Mouse (Mus musculus) forebrain, embryonic 15.5 days (tissue): ENCODE measurements around the gene Sh3kbp1. TPM values are rescaled to one million over a fixed set of nuclear protein-coding genes. Genes with fewer than 3 reads are reported as not detected.

ENCODE experiments used
- ATAC-seq: fragments of 200-750 bp; cut with Nextera tagmentation; replicated peaks from 2 replicates; pipeline ENCODE4 v1.8.0; 2017; ENCODE audit warnings: mild to moderate bottlenecking, moderate TSS enrichment, moderate library complexity
- H3K27ac ChIP-seq: fragments of 300-500 bp; sonication (generic); replicated peaks from 2 replicates; pipeline ENCODE4 v1.5.1; 2015; ENCODE audit warnings: mild to moderate bottlenecking, inconsistent platforms
- H3K27me3 ChIP-seq: fragments of 300-500 bp; sonication (generic); 2 replicates; pipeline ENCODE4 v1.6.1; 2015; ENCODE audit warnings: inconsistent platforms
- H3K36me3 ChIP-seq: fragments of 300-500 bp; sonication (generic); 2 replicates; pipeline ENCODE4 v1.6.1; 2015; ENCODE audit warnings: mild to moderate bottlenecking, inconsistent platforms
- H3K4me1 ChIP-seq: fragments of 300-500 bp; sonication (generic); 2 replicates; pipeline ENCODE4 v1.6.1; 2015; ENCODE audit warnings: inconsistent platforms
- H3K4me2 ChIP-seq: fragments of 300-500 bp; sonication (generic); replicated peaks from 2 replicates; pipeline ENCODE4 v1.6.1; 2015; ENCODE audit warnings: mild to moderate bottlenecking, inconsistent platforms
- H3K4me3 ChIP-seq: fragments of 300-500 bp; sonication (generic); 2 replicates; pipeline ENCODE4 v1.5.1; 2015; ENCODE audit warnings: mild to moderate bottlenecking, inconsistent platforms
- H3K9ac ChIP-seq: fragments of 300-500 bp; sonication (generic); replicated peaks from 2 replicates; pipeline ENCODE4 v1.6.1; 2015; ENCODE audit warnings: mild to moderate bottlenecking, inconsistent platforms
- H3K9me3 ChIP-seq: fragments of 300-500 bp; sonication (generic); 2 replicates; pipeline ENCODE4 v1.6.1; 2016; ENCODE audit warnings: inconsistent platforms
- WGBS: fragments of 180-500 bp; shearing (Covaris S2); methylation state at CpG from one replicate; pipeline ENCODE4 v1.1.7; 2015; ENCODE audit warnings: mixed read lengths; 5-methylcytosine and 5-hydroxymethylcytosine counted together
- polyA plus RNA-seq: library from polyadenylated mRNA; unstranded; fragments of >200 nt; fragmentation: Nextera tagmentation; extraction: Ambion mirVana; gene quantifications from 2 replicates; pipeline ENCODE4 v1.2.1, GENCODE M21; 2015

Sh3kbp1 gene
- polyA plus RNA-seq, 1 experiment from 2014 or later, result 53.7 TPM

- Histone ChIP-seq H3K9ac (no peak overlapping the region), H3K4me2 (no peak overlapping the region), H3K4me3 (no peak overlapping the region), H3K36me3 (no peaks in the 10 kb centered on the region), H3K27ac (no peak overlapping the region), H3K9me3 (no peaks in the 10 kb centered on the region), H3K27me3 (no peaks in the 10 kb centered on the region), H3K4me1 (no peaks in the 10 kb centered on the region)
- WGBS, result 78% methylated on average over 4 of the region's 4 CpGs
- ATAC-seq, result no peak
Observed at GRCm38 (mm10) chrX:159639991-159640390, 12.9 kb downstream of the Sh3kbp1 start.

- WGBS, result 89% methylated on average over 3 of the region's 3 CpGs
- Histone ChIP-seq H3K9ac (no peak overlapping the region), H3K36me3 (no peaks in the 10 kb centered on the region)
Observed at GRCm38 (mm10) chrX:159645314-159645713, 18.2 kb downstream of the Sh3kbp1 start.

GRCm38 (mm10) chrX:159647564-159647963 is 20.5 kb downstream of the Sh3kbp1 start:
- WGBS, result 82% methylated on average over 5 of the region's 5 CpGs
- no peak for ATAC-seq

More at GRCm38 (mm10) chrX:159645314-159645713, 18.2 kb downstream of the Sh3kbp1 start:
- H3K4me2 ChIP-seq, result no peak overlapping the region
- H3K27me3 ChIP-seq, result no peaks in the 10 kb centered on the region
- H3K4me3 ChIP-seq, result no peak overlapping the region
- ATAC-seq, result no peak
- no peak overlapping the region for H3K27ac ChIP-seq
- no peaks in the 10 kb centered on the region for H3K4me1 ChIP-seq
- no peaks in the 10 kb centered on the region for H3K9me3 ChIP-seq

GRCm38 (mm10) chrX:159648598-159648997 is 21.5 kb downstream of the Sh3kbp1 start:
- no peak for ATAC-seq
- no peaks in the 10 kb centered on the region for H3K4me1 ChIP-seq
- WGBS, result 90% methylated on average over 3 of the region's 3 CpGs
- no peak overlapping the region for H3K4me2 ChIP-seq
- H3K36me3 ChIP-seq, result no peaks in the 10 kb centered on the region
- H3K9ac ChIP-seq, result no peak overlapping the region
- H3K27ac ChIP-seq, result no peak overlapping the region
- no peaks in the 10 kb centered on the region for H3K27me3 ChIP-seq
- no peak overlapping the region for H3K4me3 ChIP-seq
- no peaks in the 10 kb centered on the region for H3K9me3 ChIP-seq

More at GRCm38 (mm10) chrX:159647564-159647963, 20.5 kb downstream of the Sh3kbp1 start:
- Histone ChIP-seq H3K4me3 (no peak overlapping the region), H3K27ac (no peak overlapping the region), H3K27me3 (no peaks in the 10 kb centered on the region), H3K9me3 (no peaks in the 10 kb centered on the region), H3K36me3 (no peaks in the 10 kb centered on the region), H3K9ac (no peak overlapping the region), H3K4me1 (no peaks in the 10 kb centered on the region), H3K4me2 (no peak overlapping the region)

GRCm38 (mm10) chrX:159650130-159650678 is 23.1 kb downstream of the Sh3kbp1 start:
- H3K4me1 ChIP-seq, result no peaks in the 10 kb centered on the region
- whole genome bisulfite sequencing, result 58% methylated on average over 11 of the region's 11 CpGs
- no peak for ATAC-seq
- H3K9ac ChIP-seq, result no peak overlapping the region
- no peaks in the 10 kb centered on the region for H3K36me3 ChIP-seq
- no peak overlapping the region for H3K4me2 ChIP-seq
- no peak overlapping the region for H3K4me3 ChIP-seq
- H3K9me3 ChIP-seq, result no peaks in the 10 kb centered on the region
- H3K27ac ChIP-seq, result no peak overlapping the region
- H3K27me3 ChIP-seq, result no peaks in the 10 kb centered on the region

- 85% methylated on average over 6 of the region's 6 CpGs for WGBS
- no peak overlapping the region for H3K4me2 ChIP-seq
- no peak overlapping the region for H3K9ac ChIP-seq
- H3K36me3 ChIP-seq, result no peaks in the 10 kb centered on the region
- no peak overlapping the region for H3K4me3 ChIP-seq
- no peaks in the 10 kb centered on the region for H3K27me3 ChIP-seq
- no peaks in the 10 kb centered on the region for H3K4me1 ChIP-seq
- no peak overlapping the region for H3K27ac ChIP-seq
- ATAC-seq, result no peak
- no peaks in the 10 kb centered on the region for H3K9me3 ChIP-seq
Observed at GRCm38 (mm10) chrX:159650727-159651126, 23.7 kb downstream of the Sh3kbp1 start.

GRCm38 (mm10) chrX:159671388-159671787 is 44.3 kb downstream of the Sh3kbp1 start:
- Histone ChIP-seq H3K27me3 (no peaks in the 10 kb centered on the region), H3K4me3 (no peak overlapping the region), H3K36me3 (no peaks in the 10 kb centered on the region), H3K9me3 (no peaks in the 10 kb centered on the region), H3K27ac (no peak overlapping the region), H3K4me1 (no peaks in the 10 kb centered on the region), H3K9ac (no peak overlapping the region), H3K4me2 (no peak overlapping the region)
- ATAC-seq, result no peak
- WGBS, result 91% methylated on average over 7 of the region's 7 CpGs

GRCm38 (mm10) chrX:159672466-159672865 is 45.4 kb downstream of the Sh3kbp1 start:
- Histone ChIP-seq H3K4me1 (no peaks in the 10 kb centered on the region), H3K9me3 (no peaks in the 10 kb centered on the region), H3K27ac (no peak overlapping the region), H3K4me3 (no peak overlapping the region), H3K4me2 (no peak overlapping the region), H3K9ac (no peak overlapping the region), H3K36me3 (no peaks in the 10 kb centered on the region), H3K27me3 (no peaks in the 10 kb centered on the region)
- no peak for ATAC-seq
- 55% methylated on average over 2 of the region's 2 CpGs for WGBS

- Histone ChIP-seq H3K4me3 (no peak overlapping the region), H3K4me1 (no peaks in the 10 kb centered on the region), H3K9me3 (no peaks in the 10 kb centered on the region), H3K36me3 (no peaks in the 10 kb centered on the region), H3K27ac (no peak overlapping the region), H3K4me2 (no peak overlapping the region), H3K27me3 (no peaks in the 10 kb centered on the region), H3K9ac (no peak overlapping the region)
- no peak for ATAC-seq
- WGBS, result 36% methylated on average over 2 of the region's 2 CpGs
Observed at GRCm38 (mm10) chrX:159676242-159676641, 49.2 kb downstream of the Sh3kbp1 start.

GRCm38 (mm10) chrX:159677585-159678319 is 50.7 kb downstream of the Sh3kbp1 start:
- no peaks in the 10 kb centered on the region for H3K9me3 ChIP-seq
- H3K36me3 ChIP-seq, result no peaks in the 10 kb centered on the region
- no peak overlapping the region for H3K4me2 ChIP-seq
- no peaks in the 10 kb centered on the region for H3K27me3 ChIP-seq
- no peak overlapping the region for H3K9ac ChIP-seq
- H3K27ac ChIP-seq, result no peak overlapping the region
- ATAC-seq, result no peak
- 75% methylated on average over 4 of the region's 4 CpGs for WGBS
- no peak overlapping the region for H3K4me3 ChIP-seq
- H3K4me1 ChIP-seq, result no peaks in the 10 kb centered on the region

GRCm38 (mm10) chrX:159678320-159678835 is 51.3 kb downstream of the Sh3kbp1 start:
- Histone ChIP-seq H3K27ac (no peak overlapping the region), H3K4me1 (no peaks in the 10 kb centered on the region), H3K27me3 (no peaks in the 10 kb centered on the region), H3K4me3 (no peak overlapping the region), H3K9me3 (no peaks in the 10 kb centered on the region), H3K4me2 (no peak overlapping the region), H3K9ac (no peak overlapping the region), H3K36me3 (no peaks in the 10 kb centered on the region)
- 82% methylated on average over 5 of the region's 5 CpGs for WGBS
- ATAC-seq, result no peak

GRCm38 (mm10) chrX:159685521-159685920 is 58.4 kb downstream of the Sh3kbp1 start:
- no peaks in the 10 kb centered on the region for H3K27me3 ChIP-seq
- no peak overlapping the region for H3K9ac ChIP-seq
- H3K36me3 ChIP-seq, result no peaks in the 10 kb centered on the region
- ATAC-seq, result no peak
- H3K4me3 ChIP-seq, result no peak overlapping the region
- no peak overlapping the region for H3K4me2 ChIP-seq
- no peaks in the 10 kb centered on the region for H3K4me1 ChIP-seq
- H3K9me3 ChIP-seq, result no peaks in the 10 kb centered on the region
- no peak overlapping the region for H3K27ac ChIP-seq
- 41% methylated on average over 1 of the region's 1 CpGs for WGBS
